Mouse (Mus musculus): ENCODE measurements around the gene Ntm. TPM values are rescaled to one million over a fixed set of nuclear protein-coding genes. Genes with fewer than 3 reads are reported as not detected.

The Ntm gene
- total and polyA plus RNA-seq, 3 experiments, result 1.6 to 1.9 (median 1.8) TPM

DNA sequence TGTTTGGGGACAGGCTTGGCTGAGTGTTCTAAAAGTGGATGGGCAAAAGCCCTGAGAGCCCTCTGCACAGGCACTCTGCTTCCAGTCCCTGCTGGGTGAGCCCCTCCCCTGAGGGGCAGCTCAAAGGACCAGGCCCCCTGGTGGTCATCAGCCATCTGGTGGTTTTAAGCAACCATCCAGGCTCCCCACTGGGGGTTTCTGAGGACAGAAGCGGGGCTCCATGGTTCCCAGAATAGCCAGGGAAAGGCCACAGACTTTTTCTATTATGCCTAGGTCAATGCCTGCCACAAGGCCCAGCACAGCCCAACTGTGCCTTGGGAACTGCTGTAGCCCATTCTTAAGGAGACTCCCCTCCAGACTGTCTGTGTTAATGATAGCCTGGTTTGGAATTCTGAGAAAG, 98.1 kb downstream of the Ntm start:
- TF ChIP-seq CTCF (IDR thresholded peaks at IDR 0.05) (no peak), EP300 (IDR thresholded peaks at IDR 0.05; ENCODE audit: insufficient read depth, low read depth, low read length) (no peak), POLR2A (IDR thresholded peaks at IDR 0.05; ENCODE audit: insufficient read depth, low read depth, low read length) (no peak)
- Histone ChIP-seq H3K4me1 (ENCODE audit: control insufficient read depth, insufficient read depth, low read length) (no peaks in the 10 kb centered on the region), H3K79me2 (replicated peaks; ENCODE audit: control insufficient read depth, insufficient read depth, low read length) (no peaks in the 10 kb centered on the region), H3K36me3 (ENCODE audit: control insufficient read depth, insufficient read depth, low read length) (no peaks in the 10 kb centered on the region), H3K9ac (ENCODE audit: low read depth, low read length) (no peak overlapping the region), H3K27me3 (ENCODE audit: control insufficient read depth, insufficient read depth, low read length) (no peaks in the 10 kb centered on the region), H3K27ac (no peak overlapping the region), H3K4me3 (no peak overlapping the region)
- intact Hi-C loops (cut with DNase I), result no loop called here
- DNase-seq, result no peak
- 42% methylated on average over 1 of the region's 1 CpGs for WGBS

DNA sequence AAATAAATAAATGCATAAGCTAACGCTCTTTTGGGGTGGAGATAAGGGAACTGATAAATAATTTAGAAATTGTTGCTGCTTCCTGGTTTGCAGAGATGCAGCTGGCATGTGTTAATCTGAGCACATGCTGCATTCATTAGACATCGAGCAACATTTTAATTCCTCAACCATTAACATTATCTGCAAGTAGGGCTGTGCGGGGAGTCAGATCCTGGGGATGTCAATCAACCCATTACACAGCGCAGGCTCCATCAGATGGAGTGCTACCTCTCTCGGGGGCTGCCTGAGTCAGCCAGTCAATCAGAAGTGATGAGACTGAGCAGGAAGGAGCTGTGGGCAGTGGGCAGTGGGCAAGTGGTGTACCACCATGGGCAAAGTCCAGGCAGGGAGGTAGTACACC, 100.5 kb downstream of the Ntm start:
- Histone ChIP-seq H3K27me3 (ENCODE audit: control insufficient read depth, insufficient read depth, low read length) (no peaks in the 10 kb centered on the region), H3K36me3 (ENCODE audit: control insufficient read depth, insufficient read depth, low read length) (no peaks in the 10 kb centered on the region), H3K4me1 (ENCODE audit: control insufficient read depth, insufficient read depth, low read length) (no peaks in the 10 kb centered on the region), H3K4me3 (no peak overlapping the region), H3K9ac (ENCODE audit: low read depth, low read length) (no peak overlapping the region), H3K79me2 (replicated peaks; ENCODE audit: control insufficient read depth, insufficient read depth, low read length) (no peaks in the 10 kb centered on the region), H3K27ac (no peak overlapping the region)
- WGBS, result 47% methylated on average over 5 of the region's 5 CpGs
- TF ChIP-seq CTCF (IDR thresholded peaks at IDR 0.05) (no peak), POLR2A (IDR thresholded peaks at IDR 0.05; ENCODE audit: insufficient read depth, low read depth, low read length) (no peak), EP300 (IDR thresholded peaks at IDR 0.05; ENCODE audit: insufficient read depth, low read depth, low read length) (no peak)
- intact Hi-C loops (cut with DNase I), result no loop called here
- no peak for DNase-seq

DNA sequence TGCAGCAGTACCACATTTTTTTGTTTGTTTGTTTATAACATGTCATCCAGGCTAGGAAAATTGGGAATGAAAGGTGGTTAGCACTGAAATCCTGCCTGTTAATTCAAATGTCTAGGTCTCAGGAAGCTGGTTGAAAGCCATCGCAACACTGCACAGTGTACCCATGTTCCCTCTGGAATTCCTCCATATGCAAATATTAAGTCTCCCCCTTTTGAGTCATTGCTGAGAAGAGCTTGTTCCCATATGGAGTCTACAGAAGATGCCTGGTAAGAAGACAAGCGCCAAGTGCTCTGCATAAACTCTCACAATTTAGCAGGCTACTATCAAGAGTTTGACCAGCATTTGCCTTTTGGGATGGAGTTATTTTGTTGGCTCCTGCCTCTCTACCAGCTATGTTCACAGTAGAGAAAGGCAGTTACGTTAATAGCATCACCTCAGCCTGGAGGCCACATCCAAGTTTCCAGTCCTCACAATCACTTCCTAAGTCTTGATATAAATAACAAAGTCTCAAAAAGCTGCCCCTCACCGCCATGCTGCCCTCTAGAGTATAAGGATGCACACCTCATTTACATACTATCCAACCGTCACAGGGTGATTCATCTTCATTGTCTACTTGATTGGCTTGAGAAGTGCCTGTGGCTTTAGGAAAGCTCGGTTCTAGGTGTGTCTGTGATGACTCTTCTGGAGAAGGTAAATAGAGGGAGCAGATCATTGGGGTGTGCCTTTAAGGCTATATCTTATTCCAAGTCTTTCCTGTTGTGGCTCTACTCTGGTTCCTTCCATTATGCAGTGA, 103.5 kb downstream of the Ntm start:
- Histone ChIP-seq H3K4me1 (ENCODE audit: control insufficient read depth, insufficient read depth, low read length) (no peaks in the 10 kb centered on the region), H3K27me3 (ENCODE audit: control insufficient read depth, insufficient read depth, low read length) (no peaks in the 10 kb centered on the region), H3K79me2 (replicated peaks; ENCODE audit: control insufficient read depth, insufficient read depth, low read length) (no peaks in the 10 kb centered on the region), H3K36me3 (ENCODE audit: control insufficient read depth, insufficient read depth, low read length) (no peaks in the 10 kb centered on the region), H3K9ac (ENCODE audit: low read depth, low read length) (no peak overlapping the region), H3K4me3 (no peak overlapping the region), H3K27ac (no peak overlapping the region)
- DNase-seq, result no peak
- no peak for TF ChIP-seq CTCF (IDR thresholded peaks at IDR 0.05)
- TF ChIP-seq EP300 (IDR thresholded peaks at IDR 0.05; ENCODE audit: insufficient read depth, low read depth, low read length), result no peak
- no peak for TF ChIP-seq POLR2A (IDR thresholded peaks at IDR 0.05; ENCODE audit: insufficient read depth, low read depth, low read length)
- WGBS, result 84% methylated on average over 6 of the region's 6 CpGs
- intact Hi-C loops (cut with DNase I), result no loop called here

DNA sequence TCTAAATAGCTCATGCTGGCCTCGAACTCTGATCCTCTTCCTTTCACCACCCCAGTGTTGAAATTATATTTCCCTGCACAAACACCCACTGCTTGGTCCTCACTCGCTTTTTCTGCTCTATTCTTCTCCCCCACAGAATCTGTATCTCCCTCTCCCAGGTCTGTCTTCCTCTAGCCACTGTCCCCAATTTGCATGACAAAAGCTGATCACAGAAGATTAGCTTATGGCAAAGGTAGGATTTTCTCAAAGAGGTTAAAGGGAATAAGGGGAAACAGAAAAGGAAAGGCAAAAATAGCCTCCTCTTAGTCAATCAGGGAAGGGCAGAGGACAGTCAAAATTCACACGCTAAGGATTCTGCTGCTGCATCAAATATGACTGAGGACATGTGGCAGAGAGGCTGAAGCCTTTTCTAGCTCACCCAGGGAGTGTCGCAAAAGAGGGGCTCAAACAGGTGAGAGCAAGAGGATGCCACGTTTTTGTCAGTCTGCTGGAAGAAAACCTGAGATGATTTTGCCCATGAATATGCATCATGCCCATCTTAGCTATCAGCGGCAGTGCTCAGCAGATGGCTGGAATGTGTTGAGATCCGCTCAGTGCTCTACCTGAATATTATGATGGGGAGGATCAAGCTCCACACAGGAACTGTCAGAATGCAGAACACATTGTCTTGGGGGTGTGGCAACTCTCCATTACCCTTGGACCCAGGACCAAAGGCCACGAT, 114.0 kb downstream of the Ntm start:
- no peak overlapping the region for H3K9ac ChIP-seq (ENCODE audit: low read depth, low read length)
- intact Hi-C loops (cut with DNase I), result no loop called here
- no peak for DNase-seq
- H3K27me3 ChIP-seq (ENCODE audit: control insufficient read depth, insufficient read depth, low read length), result no peaks in the 10 kb centered on the region
- H3K27ac ChIP-seq, result no peak overlapping the region
- TF ChIP-seq POLR2A (IDR thresholded peaks at IDR 0.05; ENCODE audit: insufficient read depth, low read depth, low read length) (no peak), CTCF (IDR thresholded peaks at IDR 0.05) (no peak), EP300 (IDR thresholded peaks at IDR 0.05; ENCODE audit: insufficient read depth, low read depth, low read length) (no peak)
- no peaks in the 10 kb centered on the region for H3K4me1 ChIP-seq (ENCODE audit: control insufficient read depth, insufficient read depth, low read length)
- no peaks in the 10 kb centered on the region for H3K79me2 ChIP-seq (replicated peaks; ENCODE audit: control insufficient read depth, insufficient read depth, low read length)
- H3K4me3 ChIP-seq, result no peak overlapping the region
- 45% methylated on average over 8 of the region's 8 CpGs for WGBS
- no peaks in the 10 kb centered on the region for H3K36me3 ChIP-seq (ENCODE audit: control insufficient read depth, insufficient read depth, low read length)

DNA sequence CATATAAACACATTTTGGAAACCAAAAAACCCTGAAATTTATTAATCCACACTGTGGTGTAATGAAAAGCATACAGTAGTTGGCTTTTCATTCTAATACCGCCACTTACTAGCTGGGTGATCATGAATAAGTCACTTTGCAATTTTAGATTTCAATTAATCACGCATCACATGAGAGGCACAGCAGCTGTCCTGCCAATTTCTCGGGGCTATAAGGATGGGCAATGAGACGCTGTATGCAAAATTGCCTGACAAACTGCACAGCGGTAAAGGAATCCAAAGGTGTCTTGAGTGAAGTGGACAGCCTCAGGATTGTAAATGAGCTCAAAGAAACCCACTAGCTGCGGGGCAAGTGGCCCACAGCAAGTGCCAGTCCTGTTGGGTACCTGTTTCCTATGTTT, 125.6 kb downstream of the Ntm start:
- WGBS, result 81% methylated on average over 6 of the region's 6 CpGs
- H3K9ac ChIP-seq (ENCODE audit: low read depth, low read length), result no peak overlapping the region
- H3K36me3 ChIP-seq (ENCODE audit: control insufficient read depth, insufficient read depth, low read length), result no peaks in the 10 kb centered on the region
- H3K79me2 ChIP-seq (replicated peaks; ENCODE audit: control insufficient read depth, insufficient read depth, low read length), result no peaks in the 10 kb centered on the region
- intact Hi-C loops (cut with DNase I), result no loop called here
- H3K4me1 ChIP-seq (ENCODE audit: control insufficient read depth, insufficient read depth, low read length), result no peaks in the 10 kb centered on the region
- TF ChIP-seq CTCF (IDR thresholded peaks at IDR 0.05) (no peak), POLR2A (IDR thresholded peaks at IDR 0.05; ENCODE audit: insufficient read depth, low read depth, low read length) (no peak), EP300 (IDR thresholded peaks at IDR 0.05; ENCODE audit: insufficient read depth, low read depth, low read length) (no peak)
- no peak for DNase-seq
- H3K27ac ChIP-seq, result no peak overlapping the region
- H3K27me3 ChIP-seq (ENCODE audit: control insufficient read depth, insufficient read depth, low read length), result no peaks in the 10 kb centered on the region
- H3K4me3 ChIP-seq, result no peak overlapping the region

DNA sequence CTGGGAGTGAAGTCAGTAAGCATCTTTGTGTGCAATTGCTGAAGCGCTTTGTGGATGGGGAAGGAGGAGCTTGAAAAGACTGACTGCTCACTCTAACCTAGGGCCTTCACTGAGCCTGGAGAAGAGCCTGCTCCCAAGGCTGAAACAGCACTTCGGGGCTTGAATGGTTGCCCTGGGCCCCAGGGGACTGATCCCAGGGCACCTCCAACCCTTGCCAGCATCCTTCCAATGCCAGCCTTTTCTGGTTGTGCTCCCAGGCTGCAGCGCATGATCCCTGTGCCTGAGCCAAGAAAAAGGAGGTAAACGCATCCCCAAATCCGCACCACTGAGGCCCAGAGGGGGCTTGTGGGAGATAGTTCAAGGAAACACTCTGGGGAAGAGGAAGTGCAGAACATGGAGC, 128.0 kb downstream of the Ntm start:
- no peak for TF ChIP-seq CTCF (IDR thresholded peaks at IDR 0.05)
- TF ChIP-seq EP300 (IDR thresholded peaks at IDR 0.05; ENCODE audit: insufficient read depth, low read depth, low read length), result no peak
- no peak for TF ChIP-seq POLR2A (IDR thresholded peaks at IDR 0.05; ENCODE audit: insufficient read depth, low read depth, low read length)
- Histone ChIP-seq H3K27ac (no peak overlapping the region), H3K79me2 (replicated peaks; ENCODE audit: control insufficient read depth, insufficient read depth, low read length) (no peaks in the 10 kb centered on the region), H3K27me3 (ENCODE audit: control insufficient read depth, insufficient read depth, low read length) (no peaks in the 10 kb centered on the region), H3K4me3 (no peak overlapping the region), H3K36me3 (ENCODE audit: control insufficient read depth, insufficient read depth, low read length) (no peaks in the 10 kb centered on the region), H3K9ac (ENCODE audit: low read depth, low read length) (no peak overlapping the region), H3K4me1 (ENCODE audit: control insufficient read depth, insufficient read depth, low read length) (no peaks in the 10 kb centered on the region)
- intact Hi-C loops (cut with DNase I), result no loop called here
- DNase-seq, result peak; percentile 22 to 27
- WGBS, result 69% methylated on average over 5 of the region's 5 CpGs

Measured in heart, adult 2 months (tissue).